Mouse (Mus musculus) embryonic facial prominence, embryonic 14.5 days (tissue): ENCODE results near the gene Sult5a1. TPM values are rescaled to one million over a fixed set of nuclear protein-coding genes. Genes with fewer than 3 reads are reported as not detected.
"Not testable (repeated sequence)": the region's sequence is repeated elsewhere in the genome, so short reads cannot be mapped to it uniquely, and the experiment has no call there.

Experiments used
- ATAC-seq: fragments of 200-750 bp; cut with Nextera tagmentation; 2 replicates; pipeline ENCODE4 v1.8.0; 2017; ENCODE audit warnings: low read depth, moderate number of reproducible peaks, moderate TSS enrichment
- DNase-seq: peaks from one replicate; pipeline ENCODE4 v3.0.0-alpha.2; 2015; ENCODE audit warnings: low spot score
- H3K27ac ChIP-seq: fragments of 300-500 bp; sonication (generic); replicated peaks from 2 replicates; pipeline ENCODE4 v1.5.1; 2014; ENCODE audit warnings: low read depth, mild to moderate bottlenecking, low read length, moderate library complexity
- H3K27me3 ChIP-seq: fragments of 300-500 bp; sonication (generic); replicated peaks from 2 replicates; pipeline ENCODE4 v1.6.1; 2014; ENCODE audit warnings: low read length; ENCODE audit not compliant: control insufficient read depth, insufficient read depth
- H3K36me3 ChIP-seq: fragments of 300-500 bp; sonication (generic); 2 replicates; pipeline ENCODE4 v1.6.1; 2014; ENCODE audit warnings: low read length, mixed read lengths; ENCODE audit not compliant: control insufficient read depth, insufficient read depth
- H3K4me1 ChIP-seq: fragments of 300-500 bp; sonication (generic); 2 replicates; pipeline ENCODE4 v1.6.1; 2014; ENCODE audit warnings: antibody characterized with exemption, low read length; ENCODE audit not compliant: control insufficient read depth, insufficient read depth
- H3K4me2 ChIP-seq: fragments of 300-500 bp; sonication (generic); 2 replicates; pipeline ENCODE4 v1.6.1; 2014; ENCODE audit warnings: low read depth, mild to moderate bottlenecking, low read length, moderate library complexity, mixed read lengths
- H3K4me3 ChIP-seq: fragments of 300-500 bp; sonication (generic); 2 replicates; pipeline ENCODE4 v1.5.1; 2014; ENCODE audit warnings: low read depth, mild to moderate bottlenecking, low read length
- H3K9ac ChIP-seq: fragments of 300-500 bp; sonication (generic); 2 replicates; pipeline ENCODE4 v1.6.1; 2014; ENCODE audit warnings: low read depth, mild to moderate bottlenecking, low read length, moderate library complexity, mixed read lengths
- H3K9me3 ChIP-seq: fragments of 300-500 bp; sonication (generic); 2 replicates; pipeline ENCODE4 v1.6.1; 2016; ENCODE audit warnings: low read length; ENCODE audit not compliant: control insufficient read depth
- WGBS: fragments of 180-500 bp; shearing (Covaris S2); extraction: QIAGEN DNeasy Blood & Tissue Kit; methylation state at CpG from one replicate; pipeline ENCODE4 v1.1.7; 2014; 5-methylcytosine and 5-hydroxymethylcytosine counted together
- polyA plus RNA-seq: library from polyadenylated mRNA; unstranded; fragments of >200 nt; fragmentation: Nextera tagmentation; extraction: Ambion mirVana; gene quantifications from 2 replicates; pipeline ENCODE4 v1.2.1, GENCODE M21; 2014

Gene Sult5a1
- 27.9 and 33.5 TPM in 2 replicates for polyA plus RNA-seq

DNA sequence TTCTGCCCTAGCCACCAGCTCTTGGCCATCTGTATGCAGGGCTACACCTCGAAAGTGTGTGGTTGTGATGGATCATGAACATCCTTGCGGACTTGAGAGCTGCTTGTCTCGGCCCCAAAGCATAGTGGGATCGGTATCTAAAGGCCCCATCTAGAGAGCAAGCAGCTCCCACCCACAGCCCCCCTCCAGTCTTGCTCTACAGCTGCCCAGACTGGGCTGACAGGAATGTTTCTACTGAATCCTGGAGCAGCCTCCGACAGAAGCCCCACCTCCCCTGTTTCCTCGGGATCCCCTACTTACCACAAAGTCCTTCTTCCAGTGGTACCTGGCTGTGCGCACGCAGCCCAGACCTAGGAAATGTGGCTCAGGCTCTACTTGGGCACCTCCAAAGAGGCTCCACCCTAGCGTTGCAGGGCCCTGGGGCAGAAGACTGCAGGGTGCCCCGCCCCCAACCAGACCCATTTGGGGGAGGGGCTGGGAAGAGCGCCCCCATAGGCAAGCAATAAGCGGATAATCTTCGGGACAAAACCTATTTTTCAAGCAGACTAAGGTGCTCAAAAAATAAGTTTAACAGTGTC lies at the start of gene Sult5a1:
TSS of gene Sult5a1 (minus strand) at position 428 of the 578 bp plus-strand sequence.
- Histone ChIP-seq H3K4me3 (peak within 1 kb of the TSS; percentile 17), H3K36me3 (no peaks in the 10 kb centered on the region), H3K9ac (0 out of 2 replicates have a peak within 1 kb of the TSS, but pooled peaks have one; percentile 2), H3K27ac (peak within 1 kb of the TSS; percentile 53), H3K4me2 (peak within 1 kb of the TSS; percentile 45), H3K9me3 (no peaks in the 10 kb centered on the region), H3K27me3 (no peaks in the 10 kb centered on the region), H3K4me1 (peaks cover 15% of the 10 kb centered on the region; the same call in 1 of the 2 replicates)
- ATAC-seq (peak; percentile 75), DNase-seq (peak; percentile 64)
- 25% methylated on average over 13 of the region's 13 CpGs for WGBS

DNA sequence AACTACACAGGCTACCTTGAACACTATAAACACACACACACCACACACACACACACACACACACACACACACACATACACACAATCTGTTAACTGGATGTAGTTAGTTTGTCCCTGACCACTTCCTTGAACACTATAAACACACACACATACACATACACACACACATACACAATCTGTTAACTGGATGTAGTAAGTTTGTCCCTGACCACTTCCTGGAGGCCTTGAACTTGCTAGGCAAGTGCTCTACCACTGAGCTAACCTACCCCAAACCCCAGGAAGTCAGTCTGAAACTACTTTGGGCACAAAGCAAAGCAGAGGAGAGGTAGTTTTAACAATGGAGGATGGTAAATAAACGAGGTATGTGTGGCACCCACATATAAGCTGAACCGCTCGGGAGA lies 45.5 kb upstream of the Sult5a1 start:
- Histone ChIP-seq H3K9ac (no peak overlapping the region), H3K27ac (no peak overlapping the region), H3K9me3 (no peaks in the 10 kb centered on the region), H3K4me3 (no peak overlapping the region), H3K36me3 (peaks cover 29% of the 10 kb centered on the region), H3K27me3 (no peaks in the 10 kb centered on the region), H3K4me1 (no peaks in the 10 kb centered on the region), H3K4me2 (no peak overlapping the region)
- DNase-seq: no peak
- ATAC-seq: no peak
- 85% methylated on average over 3 of the region's 3 CpGs for WGBS

DNA sequence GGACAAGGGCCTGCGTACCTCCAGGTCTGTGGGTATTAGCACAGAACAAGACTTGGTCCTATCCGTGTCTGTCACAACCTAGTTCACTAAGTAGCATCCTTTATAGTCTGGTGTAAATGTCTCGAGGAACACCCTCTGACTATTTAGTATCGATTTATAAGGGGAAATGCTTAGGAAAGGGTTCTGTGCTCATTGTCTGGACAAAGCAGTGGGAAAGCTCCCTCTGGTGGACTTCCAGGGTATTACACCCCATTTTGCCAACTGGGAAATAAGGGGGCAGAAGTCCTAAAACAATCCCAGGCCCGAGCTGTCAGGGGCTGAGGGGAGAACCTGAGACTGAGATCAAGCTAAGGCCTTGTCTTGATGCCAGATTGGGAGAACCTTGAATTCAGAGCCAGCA lies 44.2 kb upstream of the Sult5a1 start:
- H3K27ac ChIP-seq: no peak overlapping the region
- H3K27me3 ChIP-seq: no peaks in the 10 kb centered on the region
- DNase-seq (peak; percentile 67), ATAC-seq (peak; percentile 38; the same call in 1 of the 2 replicates)
- H3K4me3 ChIP-seq: no peak overlapping the region
- H3K9ac ChIP-seq: no peak overlapping the region
- 27% methylated on average over 5 of the region's 5 CpGs for WGBS
- H3K9me3 ChIP-seq: no peaks in the 10 kb centered on the region
- H3K4me2 ChIP-seq: no peak overlapping the region
- H3K36me3 ChIP-seq: peaks cover 17% of the 10 kb centered on the region
- H3K4me1 ChIP-seq: no peaks in the 10 kb centered on the region

DNA sequence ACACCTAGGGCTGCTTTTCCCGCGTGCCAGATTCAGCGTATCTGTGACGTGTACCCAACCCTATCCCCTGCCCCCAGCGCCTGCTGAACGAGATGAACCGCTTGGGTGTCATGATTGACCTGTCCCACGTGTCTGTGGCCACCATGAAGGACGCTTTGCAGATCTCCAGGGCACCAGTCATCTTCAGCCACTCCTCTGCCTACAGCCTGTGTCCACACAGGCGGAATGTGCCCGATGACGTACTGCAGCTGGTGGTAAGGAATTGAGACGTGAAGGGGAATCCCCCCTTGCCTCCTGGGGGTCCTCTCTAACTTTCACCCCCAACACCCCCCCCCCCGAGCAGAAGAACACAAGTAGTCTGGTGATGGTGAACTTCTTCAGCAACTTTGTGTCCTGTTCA lies 41.7 kb upstream of the Sult5a1 start:
- H3K4me2 ChIP-seq: no peak overlapping the region
- H3K9me3 ChIP-seq: no peaks in the 10 kb centered on the region
- DNase-seq (no peak), ATAC-seq (no peak)
- no peak overlapping the region for H3K9ac ChIP-seq
- no peaks in the 10 kb centered on the region for H3K4me1 ChIP-seq
- 64% methylated on average over 14 of the region's 14 CpGs for WGBS
- H3K27ac ChIP-seq: no peak overlapping the region
- no peaks in the 10 kb centered on the region for H3K27me3 ChIP-seq
- H3K4me3 ChIP-seq: no peak overlapping the region
- no peaks in the 10 kb centered on the region for H3K36me3 ChIP-seq

DNA sequence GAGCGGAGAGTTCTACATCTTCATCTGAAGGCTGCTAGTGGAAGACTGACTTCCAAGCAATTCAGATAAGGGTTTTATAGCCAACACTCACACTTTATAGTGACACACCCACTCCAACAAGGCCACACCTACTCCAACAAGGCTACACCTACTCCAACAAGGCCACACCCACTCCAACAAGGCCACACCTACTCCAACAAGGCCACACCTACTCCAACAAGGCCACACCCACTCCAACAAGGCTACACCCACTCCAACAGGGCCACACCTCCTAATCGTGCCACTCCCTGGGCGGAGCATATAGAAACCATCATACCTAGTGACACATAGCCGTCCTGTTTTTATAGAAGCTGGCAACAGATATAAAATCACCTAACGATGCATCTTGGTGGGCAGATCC lies 38.9 kb upstream of the Sult5a1 start:
- not testable (repeated sequence) for H3K36me3 ChIP-seq, H3K9me3 ChIP-seq, H3K4me1 ChIP-seq, DNase-seq, H3K9ac ChIP-seq, H3K27me3 ChIP-seq, H3K4me2 ChIP-seq, H3K27ac ChIP-seq, ATAC-seq, H3K4me3 ChIP-seq
- WGBS: 77% methylated on average over 5 of the region's 5 CpGs

DNA sequence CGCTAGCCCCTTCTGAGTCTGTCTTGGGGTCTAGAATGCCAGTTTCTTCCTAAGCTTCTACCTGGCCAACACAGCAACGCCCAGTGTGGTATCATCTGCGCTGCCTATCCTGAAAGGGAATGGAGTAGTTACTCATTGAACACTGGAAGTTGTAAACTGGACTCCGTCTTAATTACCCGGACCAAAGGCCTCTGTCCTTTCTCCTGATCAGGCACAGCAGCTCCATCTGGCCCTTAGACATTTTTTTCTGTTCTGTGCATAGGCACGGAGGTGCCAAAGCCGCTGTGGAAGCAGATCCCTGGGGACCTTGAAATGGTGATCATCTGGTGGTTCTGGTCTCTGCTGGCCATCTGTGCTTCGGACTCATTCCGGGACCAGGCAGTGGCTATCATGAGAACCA lies 35.7 kb upstream of the Sult5a1 start:
- no peaks in the 10 kb centered on the region for H3K36me3 ChIP-seq
- no peak overlapping the region for H3K27ac ChIP-seq
- no peak overlapping the region for H3K9ac ChIP-seq
- H3K4me3 ChIP-seq: no peak overlapping the region
- no peaks in the 10 kb centered on the region for H3K4me1 ChIP-seq
- DNase-seq (no peak), ATAC-seq (no peak)
- WGBS: 84% methylated on average over 9 of the region's 9 CpGs
- H3K4me2 ChIP-seq: no peak overlapping the region
- H3K9me3 ChIP-seq: no peaks in the 10 kb centered on the region
- H3K27me3 ChIP-seq: no peaks in the 10 kb centered on the region

DNA sequence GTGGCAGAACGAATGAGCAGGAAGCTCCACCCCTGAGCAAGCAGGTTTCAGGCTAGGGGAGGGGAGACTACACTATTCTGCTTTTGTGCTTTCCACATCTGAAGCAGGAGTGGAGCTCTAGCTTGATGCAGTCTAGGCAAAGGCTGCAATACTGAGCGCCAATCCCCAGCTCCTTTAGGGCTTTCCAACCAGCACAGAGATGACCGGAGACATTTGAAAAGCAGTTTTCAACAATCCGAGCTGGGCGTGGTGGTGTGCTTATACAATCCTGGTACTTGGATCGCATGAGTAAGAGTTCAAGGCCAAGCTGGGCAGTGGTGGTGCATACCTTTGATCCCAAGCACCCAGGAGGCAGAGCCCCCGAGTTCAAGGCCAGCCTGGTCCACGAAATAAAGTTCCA lies 33.8 kb upstream of the Sult5a1 start:
- Histone ChIP-seq H3K27ac (no peak overlapping the region), H3K9me3 (no peaks in the 10 kb centered on the region), H3K4me3 (no peak overlapping the region), H3K27me3 (no peaks in the 10 kb centered on the region), H3K4me2 (no peak overlapping the region), H3K36me3 (no peaks in the 10 kb centered on the region), H3K9ac (no peak overlapping the region), H3K4me1 (0 out of 2 replicates have a peak, but pooled peaks cover 7% of the 10 kb centered on the region)
- DNase-seq: peak; percentile 16
- 54% methylated on average over 8 of the region's 8 CpGs for WGBS
- 0 out of 2 replicates have a peak, but pooled peaks have one; percentile 27 for ATAC-seq

DNA sequence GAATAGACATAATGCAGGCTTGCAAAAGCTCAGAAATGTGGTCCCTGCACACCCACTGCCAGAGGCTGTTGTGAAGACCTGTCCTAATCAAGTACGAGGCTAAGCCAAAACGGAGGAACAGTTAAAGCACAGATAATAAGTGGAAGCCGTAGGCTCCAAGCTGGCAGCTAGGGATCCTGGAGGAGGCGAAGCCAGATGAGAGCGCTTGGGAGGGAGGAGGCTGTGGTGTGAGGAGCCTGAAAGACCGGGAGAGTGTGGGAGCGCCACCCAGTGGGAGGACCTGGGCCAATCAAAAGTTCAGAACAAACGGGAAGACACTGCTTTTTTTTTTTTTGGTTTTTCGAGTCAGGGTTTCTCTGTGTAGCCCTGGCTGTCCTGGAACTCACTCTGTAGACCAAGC lies 32.6 kb upstream of the Sult5a1 start:
- Histone ChIP-seq H3K9me3 (no peaks in the 10 kb centered on the region), H3K9ac (peak overlapping the region; percentile 47; the same call in 1 of the 2 replicates), H3K36me3 (no peaks in the 10 kb centered on the region), H3K27me3 (no peaks in the 10 kb centered on the region), H3K4me2 (peak overlapping the region; percentile 35), H3K4me1 (peaks cover 18% of the 10 kb centered on the region), H3K4me3 (no peak overlapping the region), H3K27ac (no peak overlapping the region)
- WGBS: 2% methylated on average over 9 of the region's 9 CpGs
- DNase-seq (peak; percentile 92), ATAC-seq (peak; percentile 78)

DNA sequence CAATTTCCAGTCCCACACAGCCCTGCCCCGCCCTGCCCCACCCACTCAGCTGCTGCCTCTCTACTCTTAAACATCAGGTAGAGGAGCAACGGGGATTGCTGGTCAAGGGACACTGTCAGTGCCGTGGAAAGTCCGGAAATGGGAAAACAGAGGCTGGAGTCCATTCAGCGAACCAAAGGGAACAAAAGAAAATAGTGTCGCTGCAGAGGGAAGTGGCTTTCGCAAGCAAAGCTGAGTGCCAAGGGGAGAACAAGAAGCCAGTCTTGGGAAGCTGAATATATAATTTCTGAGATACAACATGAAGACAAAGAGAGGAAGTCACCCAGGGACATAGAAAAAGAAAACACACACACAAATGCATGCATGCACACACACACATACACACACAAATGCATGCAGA lies 30.7 kb upstream of the Sult5a1 start:
- DNase-seq: no peak
- WGBS: 70% methylated on average over 7 of the region's 7 CpGs
- Histone ChIP-seq H3K9me3 (no peaks in the 10 kb centered on the region), H3K36me3 (no peaks in the 10 kb centered on the region), H3K27me3 (no peaks in the 10 kb centered on the region), H3K27ac (no peak overlapping the region), H3K4me1 (peaks cover 21% of the 10 kb centered on the region), H3K9ac (no peak overlapping the region), H3K4me3 (no peak overlapping the region), H3K4me2 (no peak overlapping the region)
- no peak for ATAC-seq
